Mouse (Mus musculus): ENCODE measurements around the gene Pde4a. TPM values are rescaled to one million over a fixed set of nuclear protein-coding genes. Genes with fewer than 3 reads are reported as not detected.

Gene Pde4a
- polyA plus RNA-seq, 1 experiment from 2014 or later = 23.7 TPM

DNA sequence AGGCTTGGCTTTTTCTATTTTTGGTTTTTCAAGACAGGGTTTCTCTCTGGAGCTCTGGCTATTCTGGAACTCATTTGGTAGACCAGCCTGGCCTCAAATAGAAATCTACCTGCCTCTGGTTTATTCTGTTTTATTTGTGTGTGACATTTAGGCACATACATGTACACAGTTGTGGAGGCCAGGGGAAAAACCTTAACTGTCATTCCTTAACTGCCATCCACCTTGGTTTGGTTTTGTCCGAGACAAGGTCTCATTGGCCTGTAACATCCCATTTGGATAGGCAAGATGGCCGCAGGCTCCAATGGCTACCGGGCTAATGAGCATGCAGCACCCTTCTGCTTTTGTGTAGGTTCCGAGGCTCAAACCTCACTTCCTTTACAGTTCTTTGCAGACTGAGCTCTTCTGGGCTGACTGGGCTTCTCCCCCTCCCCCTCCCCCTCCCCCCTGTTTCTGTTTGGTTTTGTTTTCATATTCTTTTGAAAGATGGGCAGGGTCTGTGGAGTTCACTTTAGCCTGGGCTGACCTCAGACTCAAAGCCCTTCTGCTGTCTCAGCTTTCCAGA is 30.1 kb upstream of the Pde4a start:
- Histone ChIP-seq H3K9me3 (no peaks in the 10 kb centered on the region), H3K27me3 (no peaks in the 10 kb centered on the region), H3K4me3 (no peak overlapping the region), H3K9ac (replicated peaks) (no peak overlapping the region), H3K27ac (replicated peaks) (no peak overlapping the region), H3K4me1 (peaks cover 4% of the 10 kb centered on the region), H3K36me3 (peaks cover 28% of the 10 kb centered on the region), H3K4me2 (replicated peaks) (no peak overlapping the region)
- ATAC-seq (replicated peaks) = no peak
- WGBS = 73% methylated on average over 4 of the region's 4 CpGs

DNA sequence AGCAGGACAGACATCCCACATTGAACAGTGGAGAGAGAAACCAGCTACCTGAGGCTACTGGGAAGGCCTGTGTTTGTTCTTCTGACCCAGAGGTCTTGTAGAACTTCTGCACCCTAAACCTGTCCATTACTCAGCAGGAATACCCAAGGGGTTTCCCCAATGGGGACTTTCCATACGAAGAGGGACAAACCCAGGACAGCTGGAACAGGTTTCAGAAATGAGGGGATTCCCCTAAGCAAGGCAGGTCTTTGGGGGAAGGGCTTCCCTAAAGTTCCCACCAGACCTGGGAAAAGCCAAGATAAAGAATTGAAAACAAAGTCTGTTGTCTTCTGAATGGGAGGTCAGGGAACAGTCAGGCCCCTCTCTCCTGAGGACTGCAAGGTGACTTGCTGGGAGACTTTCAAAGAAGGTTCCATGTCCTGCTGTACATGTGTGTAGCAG is 29.6 kb upstream of the Pde4a start:
- peaks cover 33% of the 10 kb centered on the region for H3K36me3 ChIP-seq
- H3K27ac ChIP-seq (replicated peaks) = no peak overlapping the region
- H3K9me3 ChIP-seq = no peaks in the 10 kb centered on the region
- no peak overlapping the region for H3K4me3 ChIP-seq
- WGBS = 88% methylated on average over 1 of the region's 1 CpGs
- no peak overlapping the region for H3K9ac ChIP-seq (replicated peaks)
- no peaks in the 10 kb centered on the region for H3K4me1 ChIP-seq
- H3K27me3 ChIP-seq = no peaks in the 10 kb centered on the region
- H3K4me2 ChIP-seq (replicated peaks) = no peak overlapping the region
- ATAC-seq (replicated peaks) = no peak

DNA sequence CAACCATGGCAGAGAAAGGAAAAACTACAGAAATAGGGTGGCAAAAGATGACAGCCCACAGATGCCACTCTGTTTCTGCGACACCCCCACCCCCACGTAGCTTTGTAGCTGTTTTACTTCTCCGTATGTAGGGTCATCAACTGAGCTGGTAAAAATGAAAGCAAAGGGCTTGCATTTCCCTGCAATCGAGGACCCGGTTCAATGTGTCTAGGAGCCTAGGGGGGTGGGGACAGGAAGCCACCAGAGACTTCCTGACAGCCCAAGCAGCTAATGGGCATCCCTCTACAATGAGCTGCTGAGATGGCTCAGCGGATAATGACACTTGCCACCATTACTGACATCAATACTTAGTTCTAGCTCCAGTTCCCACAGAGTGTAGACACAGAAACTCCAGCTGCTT is 29.1 kb upstream of the Pde4a start:
- 92% methylated on average over 6 of the region's 6 CpGs for WGBS
- no peak for ATAC-seq (replicated peaks)
- Histone ChIP-seq H3K4me2 (replicated peaks) (no peak overlapping the region), H3K4me1 (no peaks in the 10 kb centered on the region), H3K36me3 (peaks cover 38% of the 10 kb centered on the region), H3K27me3 (no peaks in the 10 kb centered on the region), H3K9ac (replicated peaks) (no peak overlapping the region), H3K27ac (replicated peaks) (no peak overlapping the region), H3K4me3 (no peak overlapping the region), H3K9me3 (no peaks in the 10 kb centered on the region)

DNA sequence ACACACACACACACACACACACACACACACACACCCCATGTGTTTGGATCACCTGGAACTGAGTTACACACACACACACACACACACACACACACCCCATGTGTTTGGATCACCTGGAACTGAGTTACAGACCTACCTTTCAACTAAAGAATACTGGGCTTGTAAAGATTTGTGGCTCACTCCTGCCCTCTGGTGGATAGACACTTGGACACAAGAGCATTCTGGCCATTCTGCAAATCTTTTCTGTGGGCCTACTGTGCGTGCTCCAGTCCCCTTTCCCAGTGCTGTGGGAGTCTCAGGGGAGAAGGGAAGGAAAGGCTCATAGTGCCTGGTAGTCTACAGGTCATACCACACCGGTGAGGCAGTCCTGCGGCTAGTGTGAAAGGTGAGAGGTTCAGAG is 28.3 kb upstream of the Pde4a start:
- H3K27ac ChIP-seq (replicated peaks) = no peak overlapping the region
- no peak overlapping the region for H3K4me2 ChIP-seq (replicated peaks)
- 61% methylated on average over 3 of the region's 3 CpGs for WGBS
- H3K27me3 ChIP-seq = no peaks in the 10 kb centered on the region
- 0 out of 2 replicates have a peak, but pooled peaks have one; percentile 33 for ATAC-seq (replicated peaks)
- no peak overlapping the region for H3K4me3 ChIP-seq
- no peak overlapping the region for H3K9ac ChIP-seq (replicated peaks)
- H3K9me3 ChIP-seq = no peaks in the 10 kb centered on the region
- peaks cover 46% of the 10 kb centered on the region for H3K36me3 ChIP-seq
- H3K4me1 ChIP-seq = no peaks in the 10 kb centered on the region

DNA sequence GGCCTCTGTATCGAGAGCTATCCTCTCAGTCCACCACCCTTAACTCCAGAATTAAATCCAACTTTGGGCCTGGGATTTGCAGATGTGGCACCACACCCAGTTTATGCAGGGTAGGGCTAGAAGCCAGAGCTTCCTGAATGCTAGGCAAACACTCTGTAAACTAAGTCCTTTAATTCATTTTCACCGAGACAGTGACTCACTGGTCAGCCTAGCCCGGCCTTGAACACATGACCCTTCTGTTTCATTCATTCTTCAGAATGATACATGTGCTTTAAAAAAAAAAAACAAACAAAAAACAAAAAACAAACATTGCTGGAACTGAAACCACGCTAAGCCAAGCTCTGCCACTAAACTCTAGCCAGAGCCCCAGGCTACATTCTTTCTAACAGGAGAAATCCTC is 27.1 kb upstream of the Pde4a start:
- Histone ChIP-seq H3K4me2 (replicated peaks) (no peak overlapping the region), H3K27me3 (no peaks in the 10 kb centered on the region), H3K27ac (replicated peaks) (no peak overlapping the region), H3K4me3 (no peak overlapping the region), H3K9ac (replicated peaks) (no peak overlapping the region), H3K9me3 (no peaks in the 10 kb centered on the region), H3K4me1 (no peaks in the 10 kb centered on the region), H3K36me3 (peaks cover 57% of the 10 kb centered on the region)
- WGBS = 92% methylated on average over 4 of the region's 4 CpGs
- ATAC-seq (replicated peaks) = no peak

DNA sequence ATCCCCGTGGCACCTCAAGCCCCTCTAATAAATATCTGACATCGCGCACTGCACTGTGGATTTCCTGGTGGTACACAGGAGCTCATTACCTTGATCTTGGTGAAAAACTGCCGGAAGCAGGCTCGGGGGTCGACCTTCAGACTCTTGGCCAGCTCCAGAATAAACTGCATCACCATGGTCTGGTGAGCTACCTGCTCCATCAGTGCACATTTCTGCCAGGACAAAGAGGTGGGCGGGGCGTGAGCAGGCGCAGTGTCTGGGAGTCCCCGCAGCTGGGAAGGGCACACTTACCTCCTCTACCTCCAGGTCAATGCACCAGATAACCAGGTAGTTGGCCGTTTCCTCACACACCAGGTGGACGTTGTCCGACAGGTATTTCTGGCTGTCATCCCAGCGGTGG is 23.6 kb upstream of the Pde4a start:
- Histone ChIP-seq H3K27ac (replicated peaks) (no peak overlapping the region), H3K4me1 (peaks cover 10% of the 10 kb centered on the region), H3K27me3 (no peaks in the 10 kb centered on the region), H3K9ac (replicated peaks) (no peak overlapping the region), H3K36me3 (peaks cover 69% of the 10 kb centered on the region), H3K4me3 (no peak overlapping the region), H3K9me3 (no peaks in the 10 kb centered on the region), H3K4me2 (replicated peaks) (no peak overlapping the region)
- 95% methylated on average over 14 of the region's 14 CpGs for WGBS
- no peak for ATAC-seq (replicated peaks)

DNA sequence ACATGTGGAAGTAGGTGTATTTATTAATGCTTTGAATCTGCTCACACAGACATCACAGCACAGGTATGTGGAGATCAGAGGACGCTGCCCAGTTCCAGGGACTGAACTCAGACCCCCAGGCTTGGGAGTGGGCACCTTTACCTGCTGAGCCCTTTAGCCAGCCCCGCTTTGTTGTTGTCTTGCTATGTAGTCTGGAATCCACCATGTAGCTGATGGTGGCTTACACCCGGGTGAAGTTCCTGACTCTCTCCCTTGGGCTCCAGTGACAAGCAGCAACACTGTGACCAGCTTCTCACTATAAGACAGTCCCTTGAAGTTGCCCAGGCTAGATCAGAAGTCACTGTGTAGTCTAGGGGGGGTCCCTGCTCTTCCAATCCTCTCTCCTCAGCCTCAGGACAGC is 21.2 kb upstream of the Pde4a start:
- no peak for ATAC-seq (replicated peaks)
- no peak overlapping the region for H3K4me2 ChIP-seq (replicated peaks)
- H3K36me3 ChIP-seq = peaks cover 51% of the 10 kb centered on the region
- no peaks in the 10 kb centered on the region for H3K9me3 ChIP-seq
- no peak overlapping the region for H3K4me3 ChIP-seq
- 97% methylated on average over 3 of the region's 3 CpGs for WGBS
- no peaks in the 10 kb centered on the region for H3K27me3 ChIP-seq
- no peak overlapping the region for H3K27ac ChIP-seq (replicated peaks)
- peaks cover 34% of the 10 kb centered on the region for H3K4me1 ChIP-seq
- H3K9ac ChIP-seq (replicated peaks) = no peak overlapping the region

DNA sequence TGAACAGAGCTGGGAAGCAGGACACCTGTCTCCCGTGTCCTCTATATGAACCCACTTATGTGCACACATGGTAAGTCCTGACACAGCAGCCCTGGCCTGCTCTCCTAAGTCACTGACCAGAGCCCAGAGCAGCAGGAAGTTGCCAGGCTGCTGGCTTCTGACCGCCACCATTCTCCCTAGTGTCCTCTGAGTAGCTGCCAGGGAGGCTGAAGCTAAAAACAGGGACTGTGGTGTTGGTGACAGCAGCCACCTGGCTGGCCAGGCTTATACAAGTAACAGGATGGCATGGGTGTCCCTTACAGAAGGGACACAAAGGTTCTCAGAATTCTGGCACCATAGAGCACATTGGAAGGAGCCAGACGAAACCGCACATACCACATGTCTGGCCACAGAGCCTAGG is 20.1 kb upstream of the Pde4a start:
- Histone ChIP-seq H3K27ac (replicated peaks) (no peak overlapping the region), H3K27me3 (no peaks in the 10 kb centered on the region), H3K9ac (replicated peaks) (no peak overlapping the region), H3K9me3 (no peaks in the 10 kb centered on the region), H3K36me3 (peaks cover 41% of the 10 kb centered on the region), H3K4me1 (peaks cover 37% of the 10 kb centered on the region), H3K4me3 (no peak overlapping the region), H3K4me2 (replicated peaks) (no peak overlapping the region)
- ATAC-seq (replicated peaks) = no peak
- 89% methylated on average over 4 of the region's 4 CpGs for WGBS

DNA sequence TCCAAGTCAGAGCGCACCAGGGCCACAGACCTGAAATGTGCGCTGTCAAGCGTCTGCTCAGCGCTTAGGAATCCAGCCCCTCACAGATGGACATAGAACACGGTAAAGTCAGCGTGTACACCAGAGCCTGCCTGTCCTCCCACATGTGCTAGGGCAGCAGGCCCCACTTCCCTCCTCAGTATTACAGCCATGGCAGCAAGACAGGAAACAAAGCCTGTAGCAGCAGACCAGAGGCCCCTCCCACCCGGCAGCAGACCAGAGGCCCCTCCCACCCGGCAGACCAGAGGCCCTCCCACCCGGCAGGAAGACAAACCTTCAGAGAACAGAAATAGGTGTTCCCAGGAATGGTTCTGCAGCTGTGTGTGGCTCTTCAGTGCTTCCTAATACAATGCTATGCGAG is 18.8 kb upstream of the Pde4a start:
- ATAC-seq (replicated peaks) = no peak
- H3K4me1 ChIP-seq = peaks cover 37% of the 10 kb centered on the region
- 0 out of 2 replicates have a peak overlapping the region, but pooled peaks have one; percentile 22 for H3K9ac ChIP-seq (replicated peaks)
- 50% methylated on average over 10 of the region's 10 CpGs for WGBS
- peaks cover 28% of the 10 kb centered on the region for H3K36me3 ChIP-seq
- H3K9me3 ChIP-seq = no peaks in the 10 kb centered on the region
- no peaks in the 10 kb centered on the region for H3K27me3 ChIP-seq
- no peak overlapping the region for H3K27ac ChIP-seq (replicated peaks)
- peak overlapping the region; percentile 6; the same call in 1 of the 2 replicates for H3K4me2 ChIP-seq (replicated peaks)
- no peak overlapping the region for H3K4me3 ChIP-seq

DNA sequence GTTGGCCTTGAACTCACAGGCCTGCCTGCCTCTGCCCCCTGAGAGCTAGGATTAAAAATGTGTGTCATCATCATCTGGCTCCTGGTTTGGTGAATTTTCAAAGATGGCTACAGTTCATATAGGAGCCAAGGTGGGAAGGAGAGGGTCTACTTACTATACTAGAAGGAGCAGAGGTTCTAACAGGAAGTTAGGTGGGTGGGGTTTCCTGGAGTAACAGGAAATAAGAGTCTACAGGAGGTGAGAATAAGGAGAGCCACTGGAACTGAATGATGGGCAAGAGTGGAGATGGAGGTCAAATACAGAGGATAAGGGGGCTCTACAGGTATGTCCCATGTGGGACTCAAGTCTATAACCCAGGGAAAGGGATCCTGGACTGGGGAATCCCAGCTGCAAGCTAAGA is 17.1 kb upstream of the Pde4a start:
- Histone ChIP-seq H3K4me1 (peaks cover 42% of the 10 kb centered on the region), H3K4me2 (replicated peaks) (peak overlapping the region; percentile 77), H3K27me3 (peaks cover 1% of the 10 kb centered on the region; the same call in 1 of the 2 replicates), H3K9me3 (no peaks in the 10 kb centered on the region), H3K4me3 (peak overlapping the region; percentile 68), H3K36me3 (peaks cover 11% of the 10 kb centered on the region; the same call in 1 of the 2 replicates), H3K27ac (replicated peaks) (no peak overlapping the region), H3K9ac (replicated peaks) (no peak overlapping the region; the same call in 1 of the 2 replicates)
- no peak for ATAC-seq (replicated peaks)

DNA sequence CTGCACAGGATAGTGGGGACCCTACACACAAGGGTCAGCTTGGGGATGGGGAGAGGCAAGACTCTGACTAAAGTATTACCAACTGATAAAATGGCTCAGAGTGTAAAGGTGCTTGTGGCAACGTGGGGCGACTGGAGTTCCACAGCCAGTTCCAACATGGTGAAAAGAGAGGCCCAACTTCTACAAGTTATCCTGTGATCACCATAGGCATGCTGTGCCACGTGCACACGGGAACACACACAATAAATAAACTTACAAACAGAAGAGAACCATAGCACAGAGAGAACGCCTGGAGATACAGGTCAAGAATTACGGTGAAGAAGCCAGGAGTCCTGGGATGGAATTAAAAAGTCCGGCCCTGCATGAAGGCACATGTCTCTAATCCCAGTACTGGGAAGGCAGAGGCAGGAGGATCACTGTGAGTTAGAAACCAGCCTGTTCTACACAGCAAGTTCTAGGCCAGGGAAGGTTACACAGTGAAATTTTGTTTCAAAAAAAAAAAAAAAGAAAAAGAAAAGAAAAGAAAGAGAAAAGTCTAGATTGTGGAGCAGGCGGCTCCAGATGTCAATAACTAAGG is 16.3 kb upstream of the Pde4a start:
- Histone ChIP-seq H3K9ac (replicated peaks) (peak overlapping the region; percentile 80), H3K4me1 (peaks cover 48% of the 10 kb centered on the region), H3K27ac (replicated peaks) (no peak overlapping the region), H3K4me2 (replicated peaks) (peak overlapping the region; percentile 77), H3K9me3 (no peaks in the 10 kb centered on the region), H3K36me3 (peaks cover 5% of the 10 kb centered on the region; the same call in 1 of the 2 replicates), H3K4me3 (peak overlapping the region; percentile 68), H3K27me3 (peaks cover 6% of the 10 kb centered on the region; the same call in 1 of the 2 replicates)
- 9% methylated on average over 8 of the region's 8 CpGs for WGBS
- no peak for ATAC-seq (replicated peaks)

DNA sequence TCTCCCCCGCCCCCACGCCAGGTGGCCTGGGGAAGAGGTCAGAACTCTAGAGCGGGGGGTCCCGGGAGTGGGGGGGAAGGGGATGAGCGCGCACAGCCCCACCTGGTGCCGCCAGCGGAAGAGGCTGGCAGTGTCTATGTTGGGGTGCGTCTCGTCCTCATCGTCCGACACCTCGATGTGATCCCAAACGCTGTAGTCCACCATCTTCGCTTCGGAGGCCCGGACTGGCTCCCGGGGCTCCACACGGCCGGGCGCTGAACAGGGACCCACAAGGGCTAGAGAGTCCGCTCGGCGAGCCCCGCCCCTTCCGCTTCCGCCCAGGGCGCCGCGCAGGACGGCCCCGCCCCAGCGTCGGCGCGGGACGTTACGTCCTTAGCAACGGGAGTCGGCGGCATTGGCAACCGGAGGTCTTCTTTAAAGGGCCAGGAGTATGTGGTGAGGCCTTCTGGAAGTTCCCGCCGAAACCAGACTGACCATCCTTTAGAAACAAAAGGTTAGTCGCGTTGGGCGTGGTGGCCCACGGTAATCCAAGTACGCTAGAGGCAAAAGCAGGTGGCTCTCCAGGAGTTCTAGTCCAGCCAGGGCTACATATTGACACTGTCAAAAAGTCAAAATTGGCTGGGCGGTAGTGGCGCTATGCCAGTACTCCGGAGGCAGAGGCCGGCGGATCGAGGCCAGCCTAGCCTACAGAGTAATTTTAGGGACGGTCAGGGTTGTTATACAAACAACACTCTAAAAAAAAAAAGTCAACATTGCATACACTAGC is 15.7 kb upstream of the Pde4a start, which contains the start of gene Cdc37:
Gene Cdc37 (minus strand): TSS at position 329 of the 766 bp plus-strand sequence.
- Histone ChIP-seq H3K4me3 (peak within 1 kb of the TSS; percentile 68), H3K9ac (replicated peaks) (peak within 1 kb of the TSS; percentile 80), H3K9me3 (no peaks in the 10 kb centered on the region), H3K4me2 (replicated peaks) (peak within 1 kb of the TSS; percentile 77), H3K27ac (replicated peaks) (peak within 1 kb of the TSS; percentile 75; the same call in 1 of the 2 replicates), H3K36me3 (peaks cover 5% of the 10 kb centered on the region; the same call in 1 of the 2 replicates), H3K4me1 (peaks cover 48% of the 10 kb centered on the region), H3K27me3 (peaks cover 6% of the 10 kb centered on the region; the same call in 1 of the 2 replicates)
- ATAC-seq (replicated peaks) = peak; percentile 98
- WGBS = 2% methylated on average over 56 of the region's 56 CpGs

Data from forebrain, embryonic 15.5 days (tissue).